Mouse (Mus musculus) urinary bladder, postnatal 36 days (tissue): ENCODE measurements at regions not wholly inside any gene's neighbourhood (a gene's known extent, or its start where the extent isn't known, plus 50 kb on each side); places are given as distances from the start of the nearest gene placed in this dataset.
A peak's percentile ranks its signal among the peaks of the same experiment; 100 is the strongest.

ENCODE experiments used
- DNase-seq, 2 experiments: peaks; one replicate each; pipeline ENCODE4 v3.0.0; 2022; ENCODE audit warnings: low spot score in 2 of 2, mixed read lengths in 1 of 2

DNA sequence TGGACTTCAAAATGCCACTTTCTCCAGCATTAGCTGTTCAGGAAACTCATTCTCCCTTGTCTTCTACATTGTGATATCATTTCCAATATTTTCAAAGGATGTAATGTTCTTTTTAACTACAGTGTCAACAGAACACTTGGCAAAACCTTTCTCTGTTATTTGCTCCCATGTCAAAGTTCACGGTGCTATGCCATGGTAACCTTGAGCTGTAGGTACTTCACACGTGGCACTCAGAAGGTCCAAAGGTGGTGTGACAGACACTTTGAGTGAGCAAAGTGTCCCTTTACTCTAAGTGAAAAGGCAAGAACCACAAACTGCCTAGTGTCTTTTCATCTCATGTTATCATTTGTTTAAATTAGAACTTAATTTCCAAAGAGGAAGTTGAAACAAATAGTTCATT is 53.3 kb upstream of the Tram2 start:
- DNase-seq = no peak

DNA sequence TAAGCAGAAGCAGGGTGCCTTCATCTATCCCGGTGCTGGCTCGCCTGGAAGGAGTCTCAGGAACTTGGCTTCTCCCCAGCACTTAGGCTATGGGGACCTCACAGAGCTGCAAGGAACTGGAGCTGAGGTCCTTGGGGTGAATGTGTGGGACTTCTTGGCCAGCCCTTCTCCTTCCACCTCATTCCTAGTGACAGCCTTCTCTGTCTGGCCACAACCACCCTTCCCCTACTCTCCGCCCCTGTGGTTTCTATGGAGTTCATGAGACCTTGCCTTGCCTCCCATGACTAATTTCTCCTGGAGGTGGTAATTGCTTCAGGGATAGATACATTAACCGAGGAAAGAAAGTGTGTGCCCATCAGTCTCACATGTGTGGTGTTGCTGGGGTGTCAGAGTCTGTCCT is 67.9 kb upstream of the Tram2 start:
- no peak for DNase-seq

DNA sequence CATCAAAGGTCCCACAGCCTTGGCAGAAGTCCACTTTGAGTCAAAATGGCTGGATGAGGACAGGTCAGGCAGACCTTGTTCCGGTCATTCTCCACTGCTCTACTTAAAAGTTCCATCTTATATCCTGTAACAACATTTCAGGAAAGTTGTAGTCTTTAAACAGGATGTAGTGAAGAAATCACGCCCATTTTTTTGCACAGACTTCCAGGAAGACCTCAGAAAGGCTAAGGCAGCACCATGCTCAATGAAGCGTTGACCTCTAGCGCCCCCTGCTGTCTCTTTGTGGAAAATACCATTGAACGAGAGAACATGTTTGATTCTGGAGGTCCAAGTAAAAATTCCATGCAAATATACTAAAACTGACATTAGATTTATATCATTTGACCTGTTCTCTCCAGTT is 56.6 kb upstream of the Tmem14a start:
- DNase-seq = peak; percentile 54 to 73

DNA sequence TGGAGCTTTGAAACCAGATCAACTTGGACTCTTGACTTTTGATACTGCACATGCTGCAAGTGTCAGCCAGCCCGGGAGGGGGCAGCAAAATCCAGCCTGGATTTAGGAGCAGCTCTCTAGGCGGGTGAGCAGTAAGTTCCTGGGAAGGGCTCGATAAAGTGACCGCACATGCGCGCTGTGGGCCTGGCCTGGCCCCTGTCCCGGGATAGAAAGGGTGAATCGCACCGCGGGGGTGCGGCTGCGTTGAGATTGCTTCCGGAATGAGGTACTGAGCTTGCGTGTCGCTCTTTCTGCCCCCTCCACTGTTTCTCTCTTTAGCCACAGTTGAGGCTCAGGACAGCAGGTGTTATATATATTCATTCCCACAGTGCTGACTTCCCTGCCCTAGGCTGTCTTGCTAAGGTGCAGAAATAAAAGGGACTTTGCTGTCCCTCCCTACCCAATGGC is 52.1 kb upstream of the Tmem14a start:
- peak; percentile 82 to 88 for DNase-seq

DNA sequence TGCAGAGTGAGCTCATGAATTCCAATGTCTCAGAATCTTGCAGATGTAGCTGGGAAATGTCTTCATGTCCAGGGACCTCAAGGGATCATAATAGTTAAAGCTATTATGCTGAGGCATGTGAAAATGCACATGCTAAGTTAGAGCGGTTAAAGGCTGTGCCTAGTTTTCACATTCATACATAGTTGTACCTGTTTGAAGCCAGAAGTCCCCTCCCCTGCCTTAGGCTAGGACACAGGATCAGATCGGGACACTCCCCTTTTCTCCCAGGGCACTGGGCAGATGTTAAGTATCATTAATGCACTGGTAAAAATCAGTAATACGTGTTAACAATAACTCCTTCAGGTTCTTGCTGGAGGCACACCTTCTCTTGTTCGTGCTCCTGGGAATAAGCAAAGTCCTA is 51.6 kb upstream of the Tmem14a start:
- no peak for DNase-seq
